Comparison of ENCODE assay signal across 8 mouse cellular contexts in the genomic region with DNA sequence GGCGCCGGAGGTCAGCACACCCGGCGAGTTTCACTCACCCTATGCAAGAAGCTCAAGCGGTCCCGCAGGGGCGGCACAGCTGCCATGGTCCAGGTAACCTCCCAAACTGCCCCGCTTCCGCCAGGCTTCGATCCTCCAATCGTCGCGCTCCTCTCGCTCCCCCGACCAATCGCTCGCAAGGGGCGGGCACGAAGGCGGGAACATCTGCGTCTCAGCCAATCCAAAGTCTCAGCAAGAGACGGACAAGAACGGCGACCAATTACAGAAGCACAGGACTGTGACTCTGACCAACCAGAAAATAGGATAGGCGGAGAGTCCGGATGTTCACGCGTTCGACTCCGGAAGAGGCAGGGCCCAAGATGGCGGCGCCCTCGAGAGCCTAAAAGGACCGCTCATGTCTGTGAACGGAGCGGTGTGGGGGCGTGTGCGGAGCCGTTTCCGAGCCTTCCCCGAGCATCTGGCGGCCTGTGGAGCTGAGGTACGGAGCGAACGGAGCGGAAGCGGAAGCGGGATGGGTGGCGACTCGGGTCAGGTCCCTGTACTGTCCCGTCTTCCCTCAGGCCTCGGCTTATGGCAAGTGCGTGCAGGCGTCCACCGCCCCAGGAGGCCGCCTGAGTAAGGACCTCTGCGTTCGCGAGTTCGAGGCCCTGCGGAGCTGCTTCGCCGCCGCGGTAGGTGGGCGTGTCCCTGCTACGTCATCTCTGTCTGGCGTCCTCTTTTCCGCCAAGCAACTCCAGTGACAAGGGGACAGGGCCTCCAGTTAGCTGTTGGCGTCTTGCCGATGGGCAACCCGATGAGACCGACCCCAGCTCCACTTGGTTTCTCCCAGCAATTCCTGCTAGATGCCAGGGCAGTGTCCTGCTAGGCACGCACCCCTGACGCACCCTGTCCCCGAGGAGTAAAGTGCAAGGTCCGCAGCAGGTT. TPM values are rescaled to one million over a fixed set of nuclear protein-coding genes. Genes with fewer than 3 reads are reported as not detected.
A peak's percentile ranks its signal among the peaks of the same experiment; 100 is the strongest.
DNase-seq lines count a peak whose midpoint lies in the region; ATAC-seq and TF ChIP-seq lines count a peak whose summit lies in the region.

Tepsin (minus strand) TSS at position 144 of the 924 bp plus-strand sequence.
Ndufaf8 (plus strand) TSS at position 341 of the 924 bp plus-strand sequence.

- peak; percentile 97 to 99 for DNase-seq in gastrocnemius, adult 8-10 months (ENCODE audit: low spot score in 2 of 2)
- DNase-seq in hindlimb bud, embryonic 11.5 days (ENCODE audit: extremely low spot score, low read depth, low spot score) = peak; percentile 97
- DNase-seq in left cerebral cortex, adult 8-10 months (ENCODE audit: low spot score in 2 of 2) = peak; percentile 98 to 100
- peak; percentile 98 for DNase-seq in right cerebral cortex, postnatal 10 days (ENCODE audit: low spot score in 2 of 2)
- peak; percentile 96 for DNase-seq in urinary bladder, postnatal 25 days (ENCODE audit: low spot score)

- H3K9me3 ChIP-seq in megakaryocyte, embryonic 14.5 days = no peaks in the 10 kb centered on the region

- H3K27ac ChIP-seq in cortical plate, adult 2 months (ENCODE audit: insufficient read depth, low read length) = peak within 1 kb of the TSS; percentile 36

- no peaks in the 10 kb centered on the region for H3K27me3 ChIP-seq in megakaryocyte, embryonic 14.5 days (replicated peaks)

- ATAC-seq in activated CD4-positive, CD25-positive, alpha-beta regulatory T cell, adult 4 months = peak; percentile 98

- TF ChIP-seq CTCF in cortical plate, adult 2 months (IDR thresholded peaks at IDR 0.05; ENCODE audit: extremely low read depth, insufficient read depth, low read length) = no peak

- H3K4me1 ChIP-seq in cortical plate, adult 2 months (ENCODE audit: control insufficient read depth, insufficient read depth, low read length) = peaks cover 2% of the 10 kb centered on the region; the same call in 1 of the 2 replicates
- H3K4me1 ChIP-seq in megakaryocyte, embryonic 14.5 days = peaks cover 53% of the 10 kb centered on the region

- peak within 1 kb of the TSS; percentile 75 for H3K4me3 ChIP-seq in cortical plate, adult 2 months (ENCODE audit: insufficient read depth, low read length)
- peak within 1 kb of the TSS; percentile 100 for H3K4me3 ChIP-seq in megakaryocyte, embryonic 14.5 days (replicated peaks)

- TF ChIP-seq POLR2A in cortical plate, adult 2 months (IDR thresholded peaks at IDR 0.05; ENCODE audit: extremely low read depth, insufficient read depth, low read length) = peak; percentile 58; the same call in 1 of the 2 replicates

- H3K36me3 ChIP-seq in megakaryocyte, embryonic 14.5 days (replicated peaks; ENCODE audit: low read length) = peaks cover 52% of the 10 kb centered on the region

RNA-seq across cellular contexts. Expression of gene Tepsin, which starts in this region (rescaled TPM):
- polyA plus RNA-seq in activated CD4-positive, CD25-positive, alpha-beta regulatory T cell, adult 4 months (2017; shearing (Covaris generic)) = 10 to 100 TPM in 1 of 2 experiments, 1 to 10 TPM in 1; 7.3 to 10.4 TPM
- 30.8 and 32.6 TPM in 2 replicates for polyA plus RNA-seq in cortical plate, adult 2 months (2012; rRNA removed)
- total RNA-seq in gastrocnemius, adult 8-10 months (2022) = 1 to 10 TPM; 4.9 to 5.8 (median 5.4) TPM
- total RNA-seq in left cerebral cortex, adult 8-10 months (2022) = 10 to 100 TPM; 15.7 to 17.7 (median 17.0) TPM
- 16.1 and 46.5 TPM in 2 replicates for polyA plus RNA-seq in megakaryocyte, embryonic 14.5 days (2012; ENCODE audit: insufficient read depth, low replicate concordance)

RNA-seq across cellular contexts. Expression of gene Ndufaf8, which starts in this region (rescaled TPM):
- 10 to 100 TPM; 85.8 to 94.6 TPM for polyA plus RNA-seq in activated CD4-positive, CD25-positive, alpha-beta regulatory T cell, adult 4 months (2017; shearing (Covaris generic))
- 52.8 and 54.7 TPM in 2 replicates for polyA plus RNA-seq in cortical plate, adult 2 months (2012; rRNA removed)
- 10 to 100 TPM; 34.0 to 46.3 (median 41.0) TPM for total RNA-seq in gastrocnemius, adult 8-10 months (2022)
- 10 to 100 TPM; 27.8 to 44.9 (median 35.4) TPM for total RNA-seq in left cerebral cortex, adult 8-10 months (2022)
- polyA plus RNA-seq in megakaryocyte, embryonic 14.5 days (2012; ENCODE audit: insufficient read depth, low replicate concordance) = 49.5 and 106 TPM in 2 replicates

Comparison
In these comparisons a context has a peak if more than half of its experiments do, and no peak if none do; other contexts are left out.
1. Peak in every context shown above with its lines: DNase-seq, ATAC-seq, H3K4me3 ChIP-seq and H3K27ac ChIP-seq.